Mouse (Mus musculus) intestine, embryonic 16.5 days (tissue): ENCODE measurements at regions not wholly inside any gene's neighbourhood (a gene's known extent, or its start where the extent isn't known, plus 50 kb on each side); places are given as distances from the start of the nearest gene placed in this dataset.

Experiments
- ATAC-seq: fragments of 200-750 bp; cut with Nextera tagmentation; 2 replicates; pipeline ENCODE4 v1.8.0; 2017; ENCODE audit warnings: moderate TSS enrichment, moderate library complexity
- H3K27ac ChIP-seq: fragments of 300-500 bp; sonication (generic); 2 replicates; pipeline ENCODE4 v1.5.1; 2014; ENCODE audit warnings: mild to moderate bottlenecking, low read length
- H3K27me3 ChIP-seq: fragments of 300-500 bp; sonication (generic); replicated peaks from 2 replicates; pipeline ENCODE4 v1.6.1; 2014; ENCODE audit warnings: low read length, control low read depth, mixed read lengths; ENCODE audit not compliant: control insufficient read depth, insufficient read depth
- H3K36me3 ChIP-seq: fragments of 300-500 bp; sonication (generic); 2 replicates; pipeline ENCODE4 v1.6.1; 2014; ENCODE audit warnings: low read length, control low read depth; ENCODE audit not compliant: control insufficient read depth, insufficient read depth
- H3K4me1 ChIP-seq: fragments of 300-500 bp; sonication (generic); 2 replicates; pipeline ENCODE4 v1.6.1; 2014; ENCODE audit warnings: low read length, control low read depth, mixed read lengths; ENCODE audit not compliant: control insufficient read depth, insufficient read depth
- H3K4me2 ChIP-seq: fragments of 300-500 bp; sonication (generic); 2 replicates; pipeline ENCODE4 v1.6.1; 2014; ENCODE audit warnings: low read depth, low read length, control low read depth
- H3K4me3 ChIP-seq: fragments of 300-500 bp; sonication (generic); 2 replicates; pipeline ENCODE4 v1.5.1; 2014; ENCODE audit warnings: mild to moderate bottlenecking, low read length
- H3K9ac ChIP-seq: fragments of 300-500 bp; sonication (generic); 2 replicates; pipeline ENCODE4 v1.6.1; 2014; ENCODE audit warnings: low read depth, low read length
- H3K9me3 ChIP-seq: fragments of 300-500 bp; sonication (generic); 2 replicates; pipeline ENCODE4 v1.6.1; 2016; ENCODE audit warnings: low read length, control low read depth; ENCODE audit not compliant: control insufficient read depth
- whole genome bisulfite sequencing: fragments of 180-500 bp; shearing (Covaris S2); extraction: QIAGEN DNeasy Blood & Tissue Kit; methylation state at CpG from one replicate; pipeline ENCODE4 v1.1.7; 2014; 5-methylcytosine and 5-hydroxymethylcytosine counted together

- no peak overlapping the region for H3K4me3 ChIP-seq
- H3K27me3 ChIP-seq: no peaks in the 10 kb centered on the region
- H3K4me1 ChIP-seq: no peaks in the 10 kb centered on the region
- WGBS: 48% methylated on average over 5 of the region's 5 CpGs
- no peak overlapping the region for H3K27ac ChIP-seq
- H3K4me2 ChIP-seq: no peak overlapping the region
- H3K9ac ChIP-seq: no peak overlapping the region
- no peak for ATAC-seq
- H3K9me3 ChIP-seq: no peaks in the 10 kb centered on the region
- no peaks in the 10 kb centered on the region for H3K36me3 ChIP-seq
These were observed 179.1 kb upstream of the Spats2l start for GRCm38 (mm10) chr1:57594815-57595214.

DNA sequence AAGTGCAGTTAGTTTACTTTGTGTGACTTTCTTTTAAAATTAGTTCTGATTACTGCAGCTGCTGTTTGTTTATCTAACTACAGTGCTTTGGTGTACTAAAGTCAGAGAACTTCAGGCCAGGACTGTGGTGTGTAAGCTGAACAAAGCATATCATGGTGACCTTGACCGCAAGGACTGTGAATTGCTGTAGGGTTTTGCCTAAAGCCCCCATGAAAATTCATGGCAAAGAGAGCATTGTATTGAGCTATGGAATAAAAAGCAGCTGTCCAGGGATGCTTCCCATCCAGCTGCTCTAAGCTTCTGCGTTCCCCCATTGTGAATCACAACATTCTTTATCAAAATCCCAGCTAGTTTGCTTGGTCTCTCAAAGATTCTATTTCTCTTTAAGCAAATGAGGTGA, 173.0 kb upstream of the Spats2l start:
- no peaks in the 10 kb centered on the region for H3K9me3 ChIP-seq
- no peaks in the 10 kb centered on the region for H3K4me1 ChIP-seq
- no peak overlapping the region for H3K27ac ChIP-seq
- H3K9ac ChIP-seq: no peak overlapping the region
- H3K4me3 ChIP-seq: no peak overlapping the region
- H3K4me2 ChIP-seq: no peak overlapping the region
- no peak for ATAC-seq
- no peaks in the 10 kb centered on the region for H3K27me3 ChIP-seq
- whole genome bisulfite sequencing: 76% methylated on average over 2 of the region's 2 CpGs
- H3K36me3 ChIP-seq: no peaks in the 10 kb centered on the region

GRCm38 (mm10) chr1:57605525-57605924, 168.4 kb upstream of the Spats2l start:
- Histone ChIP-seq H3K4me2 (no peak overlapping the region), H3K36me3 (no peaks in the 10 kb centered on the region), H3K9ac (no peak overlapping the region), H3K4me3 (no peak overlapping the region), H3K9me3 (no peaks in the 10 kb centered on the region), H3K27me3 (no peaks in the 10 kb centered on the region), H3K27ac (no peak overlapping the region), H3K4me1 (no peaks in the 10 kb centered on the region)
- ATAC-seq: no peak
- WGBS: 50% methylated on average over 1 of the region's 1 CpGs

DNA sequence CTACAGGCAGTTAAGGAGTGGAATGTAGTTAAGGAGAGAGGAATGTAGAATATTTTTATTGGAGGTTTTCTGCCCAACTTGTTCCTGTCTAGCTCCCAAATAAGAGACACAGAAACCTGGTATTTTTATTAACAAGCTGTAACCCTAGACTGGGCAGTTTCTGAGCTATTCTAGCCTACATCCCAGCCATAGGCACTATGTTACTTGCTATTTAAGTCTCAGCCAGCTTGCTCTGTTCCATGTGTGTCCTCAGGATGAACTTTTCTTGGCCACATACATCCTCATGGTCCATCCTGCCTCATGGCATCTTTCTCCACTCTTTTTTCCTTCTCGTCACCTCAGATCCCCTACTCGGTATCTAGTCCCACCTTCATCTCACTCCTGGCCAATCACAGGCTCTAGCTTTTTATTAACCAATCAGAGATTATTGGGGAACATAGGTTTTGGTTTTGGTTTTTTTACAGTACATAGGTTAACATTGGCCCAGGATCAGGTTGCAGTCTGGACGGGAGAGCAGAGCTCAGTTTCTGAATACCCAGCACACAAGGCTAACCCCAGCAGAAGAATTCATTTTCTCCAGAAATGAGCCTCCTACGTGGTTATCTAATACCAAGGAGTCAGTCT, 167.8 kb upstream of the Spats2l start:
- Histone ChIP-seq H3K4me3 (no peak overlapping the region), H3K36me3 (no peaks in the 10 kb centered on the region), H3K27ac (no peak overlapping the region), H3K27me3 (no peaks in the 10 kb centered on the region), H3K4me1 (no peaks in the 10 kb centered on the region), H3K9me3 (no peaks in the 10 kb centered on the region), H3K4me2 (no peak overlapping the region), H3K9ac (no peak overlapping the region)
- WGBS: 59% methylated on average over 4 of the region's 4 CpGs
- ATAC-seq: no peak

DNA sequence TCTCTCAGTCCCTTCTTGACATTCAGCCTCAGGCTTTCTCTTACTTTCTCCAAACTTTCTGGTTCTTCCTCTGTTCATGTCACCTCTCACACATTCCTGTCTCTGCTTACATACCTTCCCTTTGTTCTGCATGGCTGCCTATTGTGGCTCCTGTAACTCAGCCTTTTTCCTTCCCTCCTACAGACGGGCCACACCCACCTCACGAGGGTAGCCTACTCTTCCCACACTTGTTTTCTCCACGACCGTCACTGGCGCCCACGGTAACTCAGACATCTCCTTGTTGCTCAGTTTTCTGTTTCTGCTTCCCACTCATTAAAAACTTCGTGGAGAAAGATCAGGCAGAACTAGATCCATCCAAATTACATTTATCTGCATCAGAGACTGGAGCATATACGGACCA, 166.9 kb upstream of the Spats2l start:
- Histone ChIP-seq H3K4me2 (no peak overlapping the region), H3K36me3 (no peaks in the 10 kb centered on the region), H3K27me3 (no peaks in the 10 kb centered on the region), H3K27ac (no peak overlapping the region), H3K9me3 (no peaks in the 10 kb centered on the region), H3K4me1 (no peaks in the 10 kb centered on the region), H3K9ac (no peak overlapping the region), H3K4me3 (no peak overlapping the region)
- no peak for ATAC-seq
- 69% methylated on average over 8 of the region's 8 CpGs for WGBS

- H3K9me3 ChIP-seq: no peaks in the 10 kb centered on the region
- no peak overlapping the region for H3K27ac ChIP-seq
- H3K4me1 ChIP-seq: no peaks in the 10 kb centered on the region
- no peak overlapping the region for H3K4me3 ChIP-seq
- ATAC-seq: no peak
- H3K27me3 ChIP-seq: no peaks in the 10 kb centered on the region
- H3K4me2 ChIP-seq: no peak overlapping the region
- no peak overlapping the region for H3K9ac ChIP-seq
- no peaks in the 10 kb centered on the region for H3K36me3 ChIP-seq
- 58% methylated on average over 11 of the region's 12 CpGs for WGBS
These were observed 166.1 kb upstream of the Spats2l start for GRCm38 (mm10) chr1:57607626-57608422.

DNA sequence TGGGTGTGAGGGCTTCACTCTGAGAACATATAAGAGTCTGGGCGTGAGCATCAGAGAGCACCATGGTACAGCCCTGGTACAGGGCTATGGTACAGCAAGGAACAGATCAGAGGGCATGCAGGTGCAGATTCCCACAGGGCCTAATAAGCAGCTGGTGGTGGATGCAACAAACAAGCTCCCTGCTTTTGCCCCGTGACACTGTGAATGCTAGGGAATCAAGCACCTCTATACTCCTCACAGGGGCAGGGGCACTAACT, 165.6 kb upstream of the Spats2l start:
- WGBS: 50% methylated on average over 2 of the region's 2 CpGs
- no peak for ATAC-seq
- no peaks in the 10 kb centered on the region for H3K4me1 ChIP-seq

GRCm38 (mm10) chr1:57609307-57609706, 164.7 kb upstream of the Spats2l start:
- WGBS: 56% methylated on average over 6 of the region's 6 CpGs
- no peaks in the 10 kb centered on the region for H3K27me3 ChIP-seq
- no peaks in the 10 kb centered on the region for H3K4me1 ChIP-seq
- H3K4me3 ChIP-seq: no peak overlapping the region
- no peak overlapping the region for H3K9ac ChIP-seq
- no peaks in the 10 kb centered on the region for H3K9me3 ChIP-seq
- H3K36me3 ChIP-seq: no peaks in the 10 kb centered on the region
- H3K27ac ChIP-seq: no peak overlapping the region
- H3K4me2 ChIP-seq: no peak overlapping the region
- no peak for ATAC-seq

More for the DNA sequence above, 165.6 kb upstream of the Spats2l start:
- Histone ChIP-seq H3K9ac (no peak overlapping the region), H3K4me2 (no peak overlapping the region), H3K27me3 (no peaks in the 10 kb centered on the region), H3K27ac (no peak overlapping the region), H3K36me3 (no peaks in the 10 kb centered on the region), H3K9me3 (no peaks in the 10 kb centered on the region), H3K4me3 (no peak overlapping the region)

DNA sequence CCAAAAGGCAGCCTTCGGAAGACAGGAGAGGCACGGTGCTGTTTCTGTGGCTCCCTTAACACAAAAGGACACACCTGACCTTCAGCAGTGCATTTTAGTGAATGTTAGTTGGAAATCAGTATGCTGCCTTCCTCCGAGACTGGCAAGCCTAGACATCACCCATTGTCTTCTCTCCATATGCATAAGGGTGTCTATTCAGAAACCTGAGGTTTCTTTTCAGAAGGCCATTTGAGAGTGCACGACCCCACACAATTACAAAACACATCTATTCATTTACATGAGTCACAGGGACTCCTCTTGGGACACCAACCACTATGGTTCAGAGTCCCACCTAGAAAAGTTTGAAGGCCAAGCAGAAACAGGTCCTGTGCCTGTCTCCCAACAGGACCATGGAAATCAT, 161.8 kb upstream of the Spats2l start:
- no peak overlapping the region for H3K9ac ChIP-seq
- no peaks in the 10 kb centered on the region for H3K36me3 ChIP-seq
- ATAC-seq: no peak
- no peaks in the 10 kb centered on the region for H3K4me1 ChIP-seq
- no peaks in the 10 kb centered on the region for H3K9me3 ChIP-seq
- H3K4me2 ChIP-seq: no peak overlapping the region
- H3K4me3 ChIP-seq: no peak overlapping the region
- H3K27ac ChIP-seq: no peak overlapping the region
- H3K27me3 ChIP-seq: no peaks in the 10 kb centered on the region
- 79% methylated on average over 4 of the region's 4 CpGs for WGBS
